Mouse (Mus musculus) adrenal gland, postnatal 4 days (tissue): Measurements from ENCODE around the gene Prkca. TPM values are rescaled to one million over a fixed set of nuclear protein-coding genes. Genes with fewer than 3 reads are reported as not detected.

ENCODE experiments used
- DNase-seq, 2 experiments: peaks; one replicate each; pipeline ENCODE4 v3.0.0; 2021 to 2022; ENCODE audit warnings: low spot score in 2 of 2, mixed read lengths in 2 of 2
- total RNA-seq, 2 experiments: library from RNA; stranded (reverse); gene quantifications; 2 replicates each; pipeline ENCODE4 v1.2.3; 2021

Prkca gene
- total RNA-seq, 2 experiments from 2014 or later = 10.9 to 18.1 TPM

DNA sequence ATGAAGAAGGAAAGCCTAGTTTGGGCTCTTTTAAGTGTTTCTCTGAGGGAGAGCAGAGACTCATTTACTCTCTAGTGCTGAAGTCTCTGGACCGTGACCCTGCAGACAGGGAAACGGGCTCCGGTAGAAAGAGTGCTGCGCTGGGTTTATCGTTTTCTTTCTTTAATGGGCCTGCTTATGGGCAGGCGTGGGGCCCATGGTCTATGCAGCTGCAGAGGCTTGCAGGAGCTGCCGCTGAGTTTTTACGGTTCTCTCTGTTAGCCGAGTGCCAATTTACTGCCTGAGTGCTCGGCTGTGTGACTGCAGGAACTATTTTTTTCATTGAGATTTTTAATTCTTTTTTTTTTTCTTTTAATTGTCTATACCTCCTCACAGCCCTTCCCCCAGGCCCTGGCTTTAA is 373.8 kb downstream of the Prkca start:
- no peak for DNase-seq

DNA sequence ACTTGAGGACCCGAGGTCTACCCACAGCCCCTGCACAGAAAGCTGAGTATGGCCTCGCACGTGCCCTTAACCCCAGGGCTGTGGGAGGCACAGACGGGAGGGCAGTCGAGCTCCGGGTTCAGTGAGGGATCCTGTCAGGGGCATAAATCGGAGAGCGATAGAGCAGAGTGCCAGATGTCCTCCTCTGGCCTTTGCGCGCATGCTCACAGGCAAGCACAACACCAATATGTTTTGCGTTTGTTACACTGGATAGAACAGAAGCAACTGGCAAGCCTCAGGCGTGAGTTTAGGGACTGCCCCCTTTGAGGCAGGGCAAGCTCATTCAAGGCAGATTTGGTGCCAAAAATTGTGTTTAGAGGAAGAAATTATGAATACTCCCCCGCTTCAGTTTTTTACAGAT is 375.6 kb downstream of the Prkca start:
- DNase-seq = no peak

DNA sequence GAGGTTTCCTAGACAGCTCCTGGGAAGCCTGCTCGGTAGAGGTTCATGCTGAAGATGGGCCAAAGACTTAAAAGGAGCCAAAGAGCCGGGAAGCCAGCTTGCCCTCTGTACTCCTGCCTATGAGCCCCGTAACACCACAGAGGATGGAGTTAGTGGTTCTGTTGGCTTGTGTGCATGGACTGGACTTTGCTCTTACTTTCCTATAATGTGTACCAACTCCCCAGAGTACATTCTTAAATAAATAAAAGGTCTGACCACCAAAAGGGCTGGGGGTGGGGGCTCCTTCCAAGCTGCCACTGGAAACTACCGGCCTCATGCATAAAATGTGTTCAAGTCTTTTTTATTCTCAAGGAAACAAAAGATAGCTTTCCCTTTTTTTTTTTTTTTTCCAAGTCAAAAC is 377.5 kb downstream of the Prkca start:
- DNase-seq = no peak

DNA sequence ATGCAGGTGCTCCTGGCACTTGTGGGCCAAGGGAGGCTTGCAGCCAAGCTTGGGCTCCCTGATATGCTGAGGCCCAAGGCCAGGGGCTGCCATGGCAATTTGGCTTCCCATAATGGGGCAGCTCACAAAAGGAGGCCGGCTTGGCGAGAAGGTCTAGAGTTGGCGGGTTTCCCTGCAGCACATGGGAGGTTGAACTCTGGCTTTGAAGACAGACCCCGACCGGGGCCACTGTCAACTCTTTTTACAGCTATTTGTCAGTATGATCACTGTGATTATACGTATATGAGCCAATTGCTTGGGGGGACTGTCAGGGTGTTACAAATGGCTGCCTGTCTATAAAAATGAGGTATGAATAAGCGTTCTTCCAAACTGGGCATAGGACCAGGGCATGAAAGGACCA is 378.3 kb downstream of the Prkca start:
- no peak for DNase-seq

DNA sequence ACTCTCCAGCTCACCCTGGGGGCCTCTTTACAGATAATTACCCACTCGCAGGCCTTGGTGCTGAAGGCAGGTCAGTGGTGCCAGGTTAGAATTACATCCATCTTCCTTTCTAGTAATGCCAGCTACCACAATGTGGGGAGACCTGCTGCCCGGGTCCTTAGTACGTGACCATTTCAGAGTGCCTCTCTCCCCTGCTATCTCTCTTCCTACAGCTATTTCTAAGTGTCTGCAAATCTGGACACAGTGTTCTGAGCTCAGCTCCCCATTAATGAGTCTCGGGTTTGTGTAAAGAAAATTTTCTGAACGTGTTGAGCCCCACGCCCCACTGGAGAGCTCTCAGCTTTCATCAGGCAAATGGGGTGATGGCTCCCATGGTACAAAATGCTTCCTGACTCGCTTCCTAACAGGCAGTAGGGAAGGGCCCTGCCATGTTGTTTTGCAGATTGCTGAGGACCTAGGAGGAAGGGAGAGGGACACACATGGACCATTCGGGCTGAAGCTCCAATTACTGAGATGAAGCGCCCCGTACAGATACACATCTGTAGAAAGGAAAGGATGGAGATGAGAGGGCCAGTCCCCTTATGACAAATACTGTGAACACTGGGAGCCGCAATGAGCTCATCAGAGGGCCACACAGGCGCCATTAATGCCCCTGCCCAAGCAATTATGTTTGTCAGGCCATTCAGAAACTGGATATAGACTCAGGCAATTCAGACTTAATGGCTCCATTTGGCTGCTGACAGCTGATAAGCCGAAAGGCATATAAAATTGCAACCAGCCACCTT is 386.0 kb downstream of the Prkca start:
- DNase-seq = no peak

DNA sequence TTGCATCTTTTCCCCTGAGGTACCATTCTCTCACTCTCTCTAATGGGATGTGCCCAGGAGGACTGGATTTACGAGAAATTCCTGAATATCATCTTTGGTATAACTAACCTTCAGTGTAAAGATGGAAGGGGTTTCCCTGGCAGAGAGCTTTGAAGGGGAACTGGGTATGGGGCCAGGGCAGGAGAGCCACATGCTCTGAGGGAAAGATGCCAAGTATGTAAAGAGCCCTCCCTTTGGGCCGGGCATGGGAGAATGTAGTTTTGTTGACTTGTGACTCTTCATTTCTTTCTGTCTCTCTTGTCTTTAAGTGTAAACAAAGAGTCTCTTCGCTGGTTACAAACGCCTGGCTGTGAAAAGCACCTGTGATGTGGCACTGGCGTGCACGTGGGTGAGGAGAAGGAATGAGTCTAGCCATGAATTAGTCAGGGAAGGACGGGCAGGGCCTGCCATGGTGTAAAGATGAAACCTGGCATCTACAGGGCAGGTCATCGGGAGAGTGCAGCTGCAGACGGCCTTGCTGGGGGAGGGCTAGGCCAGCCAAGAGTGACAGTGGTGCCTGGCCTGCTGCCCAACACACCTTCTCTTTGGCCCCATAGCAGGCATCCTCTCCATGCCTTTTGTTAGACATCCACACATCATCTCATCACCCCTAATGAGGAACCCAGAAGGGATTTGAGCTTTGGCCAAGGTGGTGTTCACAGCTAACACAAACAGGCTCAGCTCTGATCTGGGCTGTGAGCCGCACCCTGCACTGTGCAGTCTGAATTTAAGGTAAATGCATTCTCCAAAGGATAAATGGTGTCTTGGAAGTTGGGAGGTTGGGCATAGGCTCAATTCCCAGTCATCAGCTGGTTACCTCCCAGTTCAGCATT is 388.3 kb downstream of the Prkca start:
- no peak for DNase-seq

DNA sequence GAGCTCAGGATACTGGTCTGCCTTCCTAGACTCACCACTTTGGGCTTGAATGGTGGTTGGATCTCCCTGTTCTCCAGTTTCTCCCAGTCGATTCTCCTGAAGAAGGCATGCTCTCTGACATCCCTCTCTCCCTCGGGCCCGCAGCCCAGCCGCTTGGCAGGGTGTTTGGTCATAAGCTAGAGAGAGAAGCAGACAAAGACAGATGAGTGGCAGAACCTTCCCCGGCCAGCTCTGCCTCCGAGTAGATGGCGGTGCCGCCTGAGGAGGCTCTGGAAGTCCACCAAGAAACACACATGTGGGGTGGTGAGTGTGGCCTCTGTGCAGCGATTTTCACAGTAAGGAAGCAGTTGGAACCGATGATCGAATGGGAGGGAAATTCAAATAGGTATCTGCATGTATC is 392.3 kb downstream of the Prkca start:
- DNase-seq = no peak

DNA sequence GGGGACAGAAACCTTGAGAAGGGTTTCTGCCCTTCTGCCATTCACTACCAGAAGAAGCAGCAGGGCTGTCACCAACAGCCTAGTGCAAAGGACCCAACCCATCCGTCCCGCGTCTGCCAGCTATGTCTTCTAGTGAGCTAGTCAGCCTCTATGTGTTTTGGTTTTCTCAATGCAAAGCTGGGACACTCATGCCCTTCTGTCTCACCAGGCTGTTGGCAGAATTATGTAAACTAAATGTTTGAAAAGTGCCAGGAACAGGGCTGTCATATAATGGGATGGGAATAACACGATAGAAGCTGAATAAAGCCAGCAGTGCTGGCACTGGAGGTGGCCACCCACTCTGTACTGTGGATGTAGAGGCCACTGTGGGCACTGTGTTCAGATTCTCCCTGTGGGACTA is 393.1 kb downstream of the Prkca start:
- DNase-seq = no peak

DNA sequence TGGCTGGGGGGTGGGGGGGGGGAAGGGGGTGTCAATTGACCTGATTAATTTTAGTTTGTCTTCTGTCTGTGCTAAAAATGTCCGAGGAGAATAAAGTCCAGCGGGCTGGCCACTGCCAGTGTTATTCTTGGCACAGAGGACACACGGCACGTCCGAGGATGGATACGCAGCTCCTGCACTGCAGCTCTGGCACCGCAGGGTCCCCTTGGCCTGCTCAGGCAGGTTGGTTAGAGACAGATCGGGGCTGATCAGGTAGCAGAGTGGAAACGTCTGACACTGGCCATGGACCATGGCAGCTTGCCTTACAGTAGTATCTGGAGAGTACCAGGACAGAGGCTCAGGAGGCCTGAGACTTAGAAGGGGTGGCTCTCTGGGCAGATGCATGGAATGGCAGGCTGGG is 393.5 kb downstream of the Prkca start:
- no peak for DNase-seq

DNA sequence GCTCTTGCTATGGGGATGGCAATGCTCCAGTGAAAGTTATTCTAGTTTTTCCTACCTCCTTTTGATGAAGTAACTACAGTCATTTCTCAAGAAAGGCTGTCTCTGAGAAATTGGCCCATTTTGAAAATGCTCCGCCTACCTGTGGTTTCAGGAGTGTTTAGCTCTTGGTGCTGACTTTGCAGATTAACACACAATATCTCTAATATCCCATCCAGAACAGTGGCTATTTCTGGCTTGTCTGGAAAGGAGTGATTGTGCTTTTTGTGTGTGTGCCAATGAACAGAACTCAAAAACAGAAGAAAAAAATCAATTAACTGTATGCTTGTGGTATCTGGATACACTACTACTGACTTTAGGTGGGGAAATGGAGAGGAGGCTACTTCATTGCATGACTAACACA is 395.8 kb downstream of the Prkca start:
- DNase-seq = no peak

DNA sequence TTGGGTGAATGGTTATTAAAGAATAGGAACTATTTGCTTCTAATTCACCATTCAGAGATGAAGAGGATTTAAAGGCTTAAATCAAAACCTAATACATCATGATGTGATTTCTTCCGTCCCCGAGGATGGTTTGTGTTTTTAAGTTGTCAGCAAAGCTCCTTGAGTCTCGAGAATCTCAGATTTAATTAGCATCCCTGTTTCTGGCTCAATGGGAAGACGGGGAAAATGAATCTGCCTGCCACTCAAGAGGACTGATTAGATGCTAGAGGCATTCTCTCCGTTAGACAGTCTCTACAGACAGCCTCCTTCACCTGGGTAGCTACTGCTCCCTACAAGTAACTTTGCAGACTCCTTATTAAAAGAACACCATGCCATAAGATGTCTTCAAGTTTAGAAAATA is 396.9 kb downstream of the Prkca start:
- DNase-seq = no peak

DNA sequence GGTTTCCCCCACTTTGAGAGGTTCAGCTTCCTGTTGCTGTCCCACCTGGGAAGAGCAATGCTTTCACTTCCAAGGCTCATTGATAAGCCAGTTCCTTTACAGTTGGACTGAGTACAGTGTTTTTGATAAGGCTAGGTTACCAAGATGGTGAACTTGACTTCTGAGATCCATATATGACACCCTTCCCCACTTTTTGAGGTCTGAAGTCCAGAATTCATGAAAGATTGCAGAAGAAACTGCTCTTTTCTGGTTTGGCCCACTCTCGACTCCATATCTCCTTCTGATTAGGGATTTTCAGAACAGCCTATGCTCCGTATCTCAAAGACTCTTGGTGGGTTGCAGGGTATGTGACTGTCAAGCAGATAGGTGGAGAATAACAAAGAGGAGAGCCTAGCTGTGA is 406.8 kb downstream of the Prkca start:
- DNase-seq = no peak

DNA sequence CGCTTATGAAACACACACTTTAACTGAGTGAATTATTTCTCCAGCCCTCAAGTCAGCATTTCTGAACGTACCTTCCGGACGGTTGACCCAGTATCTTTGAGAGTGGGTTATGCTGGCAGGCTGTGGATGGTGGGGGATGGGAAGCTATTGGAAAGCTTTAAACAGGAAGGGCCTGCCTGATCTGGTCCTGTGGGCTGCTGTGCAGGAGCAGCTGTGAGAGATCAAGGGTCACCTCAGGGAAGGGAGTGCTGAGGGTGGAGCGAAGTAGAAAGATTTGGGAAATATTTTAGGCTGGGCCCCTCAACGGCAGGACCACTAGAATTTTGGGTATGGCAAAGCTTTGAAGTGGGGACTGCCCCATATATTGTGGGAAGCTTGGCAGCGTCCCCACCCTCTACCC is 412.0 kb downstream of the Prkca start:
- no peak for DNase-seq

DNA sequence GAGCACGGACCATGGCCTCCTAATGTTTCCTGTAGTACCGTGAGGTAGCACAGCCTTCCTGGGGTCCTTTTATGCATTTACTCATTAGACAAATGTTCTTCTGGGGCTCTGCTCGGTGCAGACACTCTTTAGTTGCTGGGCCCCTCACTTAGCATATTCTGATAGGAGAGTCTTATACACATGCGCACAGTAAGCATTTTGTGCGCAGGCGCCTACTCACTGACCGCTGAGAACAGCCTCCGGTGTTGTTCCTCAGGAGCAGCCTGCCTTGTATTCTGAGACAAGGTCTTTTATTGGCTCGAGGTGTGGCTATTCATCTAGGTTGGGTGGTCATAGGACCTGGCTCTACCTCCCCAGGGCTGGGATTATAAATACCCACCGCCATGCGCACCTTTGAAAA is 412.4 kb downstream of the Prkca start:
- no peak for DNase-seq

DNA sequence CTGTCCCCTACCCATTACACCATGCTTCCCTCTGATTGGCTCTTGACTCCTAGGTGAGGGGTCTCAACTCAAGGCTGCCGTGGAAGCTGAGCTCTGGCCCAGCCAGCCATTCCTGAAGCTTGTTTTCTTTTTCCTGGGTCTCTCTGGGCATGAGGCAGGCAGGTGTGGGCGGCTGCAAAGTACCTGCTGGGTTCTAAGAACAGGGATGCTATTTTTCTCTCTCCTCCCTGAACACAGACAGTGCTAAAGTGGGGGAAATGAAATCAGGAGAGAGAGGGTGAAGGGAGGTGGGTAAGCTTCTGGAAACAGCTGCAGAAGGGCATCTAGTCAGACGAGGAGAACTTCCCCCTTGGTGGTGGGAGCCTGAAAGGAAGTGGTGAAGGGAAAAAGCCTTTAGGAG is 414.0 kb downstream of the Prkca start:
- no peak for DNase-seq

DNA sequence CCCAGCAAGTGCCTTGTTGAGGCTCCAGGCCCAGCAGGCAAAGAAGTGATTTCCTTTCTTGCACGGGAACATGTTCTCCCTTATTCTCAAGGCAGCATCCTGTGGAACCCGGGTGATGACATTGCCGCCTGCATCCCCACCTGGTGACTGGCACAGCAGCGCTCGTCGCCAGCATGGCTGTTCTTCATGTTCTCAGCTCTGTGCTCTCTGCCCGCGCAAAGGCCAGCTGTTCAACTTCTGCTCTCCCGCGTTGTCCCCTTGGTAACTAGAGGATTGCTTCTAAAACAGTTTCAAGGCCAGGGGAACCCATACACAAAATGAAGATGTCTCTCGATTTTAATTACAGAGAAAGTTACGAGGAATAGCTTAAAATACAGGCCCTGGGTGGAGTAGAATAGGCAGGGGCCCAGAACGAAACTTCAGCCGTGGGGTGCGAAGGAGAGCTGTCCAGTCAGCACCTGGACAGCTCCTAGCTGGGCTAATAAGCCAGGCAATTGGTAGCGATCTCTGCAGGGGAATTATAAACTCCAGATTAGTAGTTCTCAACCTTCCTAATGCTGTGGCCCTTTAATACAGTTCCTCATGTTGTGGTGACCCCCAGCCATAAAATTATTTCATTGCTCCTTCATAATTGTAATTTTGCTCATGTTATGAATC is 423.7 kb downstream of the Prkca start:
- DNase-seq = no peak

DNA sequence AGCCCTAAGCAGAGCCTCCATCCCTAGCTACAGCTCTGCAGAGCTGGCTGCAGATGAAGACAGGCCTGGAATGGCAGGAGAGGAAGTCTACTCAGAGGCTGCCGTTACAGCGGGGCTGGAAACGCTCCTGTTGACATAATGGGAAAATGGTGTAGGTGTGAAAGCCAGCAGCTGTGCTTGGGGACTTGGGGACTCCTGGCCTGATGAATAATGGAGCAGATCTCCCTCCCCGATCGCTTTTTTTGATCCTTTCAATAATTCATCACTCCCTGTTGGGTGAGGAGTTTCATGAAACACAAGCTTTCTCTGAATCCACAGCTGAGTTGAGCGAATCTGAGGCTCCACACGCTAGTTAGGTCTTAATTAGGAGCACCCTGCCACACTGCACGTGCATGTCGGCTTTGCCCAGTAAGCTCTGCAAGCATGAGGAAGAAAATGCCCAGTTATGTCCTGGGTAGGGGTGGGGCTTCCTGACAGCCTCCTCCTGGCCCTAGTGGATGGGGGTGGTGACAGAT is 425.9 kb downstream of the Prkca start:
- DNase-seq = no peak

DNA sequence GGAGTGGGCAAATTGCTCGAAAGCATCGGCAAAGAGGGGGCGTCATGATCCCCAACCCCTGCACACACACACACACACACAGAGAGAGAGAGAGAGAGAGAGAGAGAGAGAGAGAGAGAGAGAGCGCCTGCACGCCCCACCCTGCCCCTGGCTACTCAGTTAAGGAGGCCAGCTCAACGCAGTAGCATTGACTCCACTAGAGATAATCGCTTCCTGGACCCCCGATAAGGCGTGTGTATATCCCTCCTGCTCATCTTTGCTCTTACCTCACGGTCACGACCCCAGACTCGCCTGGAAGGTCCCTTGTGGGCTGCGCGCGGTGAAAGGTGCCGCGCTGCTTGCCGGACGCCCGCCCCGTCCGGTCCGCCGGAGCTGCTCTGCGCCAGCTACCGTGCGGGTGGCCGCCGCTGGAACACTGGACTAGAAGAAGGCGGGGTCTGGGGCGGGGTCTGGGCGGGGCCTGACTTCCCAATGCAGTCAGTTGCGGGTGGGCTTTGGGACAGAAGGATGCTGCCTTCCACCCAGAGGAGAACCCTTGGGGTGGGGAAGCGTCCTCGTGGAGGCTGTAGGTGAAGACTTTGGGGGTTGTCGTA is 429.0 kb downstream of the Prkca start, which contains the start of gene Cacng5:
Gene Cacng5 (minus strand): TSS at position 422 of the 593 bp plus-strand sequence.
- no peak for DNase-seq

DNA sequence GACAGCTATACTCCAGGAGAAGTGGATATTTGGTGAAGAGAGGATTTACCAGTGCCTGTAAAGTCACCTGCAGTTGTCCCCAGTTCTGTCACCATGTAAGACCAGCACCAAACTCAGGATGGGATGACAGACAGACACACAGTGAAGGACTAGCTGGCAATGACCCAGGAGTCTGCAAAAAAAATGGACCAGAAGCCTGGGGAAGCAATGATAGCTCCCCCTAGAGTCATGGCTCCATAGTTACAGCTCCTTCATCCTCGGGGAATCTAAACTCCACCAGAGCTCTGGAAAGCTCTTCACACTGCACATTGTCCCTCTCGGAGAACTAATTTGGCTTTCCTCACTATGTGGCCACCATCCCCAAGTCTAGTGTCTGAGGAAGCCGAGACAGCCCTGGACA is 430.4 kb downstream of the Prkca start:
- no peak for DNase-seq

DNA sequence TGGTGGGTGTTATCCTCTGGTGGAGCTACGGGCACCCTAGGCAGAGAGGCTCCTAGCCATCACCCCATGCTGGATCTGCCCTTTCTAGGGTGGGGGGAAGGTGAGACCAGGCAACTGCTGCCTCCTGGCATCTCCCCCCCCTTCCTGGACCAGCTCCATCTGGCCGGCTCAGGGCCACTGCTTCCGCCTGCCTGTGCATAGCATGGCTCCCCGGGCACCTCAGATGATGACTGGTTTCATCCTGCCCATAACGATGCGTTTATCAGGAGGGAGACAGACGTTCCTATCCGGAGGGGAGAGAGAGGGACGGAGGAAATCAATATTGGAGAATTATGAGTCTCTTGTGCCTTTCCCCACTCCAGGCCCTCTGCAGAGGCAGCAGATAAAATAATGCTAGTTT is 438.4 kb downstream of the Prkca start:
- DNase-seq = no peak

DNA sequence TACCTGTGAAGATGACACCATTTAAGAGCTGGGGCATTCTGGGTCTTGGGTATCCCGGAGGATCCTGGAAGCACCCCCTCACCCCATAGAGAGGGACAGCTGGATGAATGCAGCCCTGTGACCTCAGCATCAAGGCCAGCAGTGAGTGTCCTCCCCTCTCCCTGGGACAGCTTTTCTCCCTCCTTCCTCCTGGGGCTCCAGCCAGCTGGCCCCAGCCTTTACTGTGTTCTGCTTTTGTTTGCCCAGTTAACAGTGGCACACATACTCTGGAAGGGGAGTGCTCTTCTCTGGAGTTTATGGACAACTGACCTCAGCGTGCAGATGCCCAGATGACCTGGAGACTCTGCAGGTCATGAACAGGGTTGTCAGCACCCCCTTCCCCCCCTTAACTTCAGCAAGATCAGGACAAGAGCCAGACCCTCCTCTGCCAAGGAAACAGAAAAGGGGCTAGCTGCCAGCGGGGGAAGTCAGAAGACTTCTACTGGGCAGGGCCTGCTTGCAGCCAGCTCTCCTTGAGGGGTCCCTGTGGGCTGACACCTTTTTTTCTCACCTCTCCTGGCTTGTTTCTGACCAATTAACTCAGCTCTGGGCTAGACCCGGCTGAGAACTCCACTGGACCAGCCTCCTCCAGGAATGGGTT is 439.6 kb downstream of the Prkca start:
- no peak for DNase-seq
